Mouse (Mus musculus) cortical plate, adult 2 months (tissue): Measurements from ENCODE around the gene Tcf7l2. TPM values are rescaled to one million over a fixed set of nuclear protein-coding genes. Genes with fewer than 3 reads are reported as not detected.

Experiments used
- H3K27ac ChIP-seq: fragments of 200-500 bp; 2 replicates; pipeline ENCODE4 v1.5.1; 2012; ENCODE audit warnings: low read length, control low read depth, inconsistent platforms; ENCODE audit not compliant: insufficient read depth
- H3K4me1 ChIP-seq: fragments of 200-500 bp; 2 replicates; pipeline ENCODE4 v1.6.1; 2011; ENCODE audit warnings: low read length; ENCODE audit not compliant: control insufficient read depth, insufficient read depth
- H3K4me3 ChIP-seq: fragments of 200-500 bp; 2 replicates; pipeline ENCODE4 v1.5.1; 2011; ENCODE audit warnings: mild to moderate bottlenecking, low read length, control low read depth; ENCODE audit not compliant: insufficient read depth
- CTCF ChIP-seq: fragments of 200-500 bp; IDR thresholded peaks from 2 replicates; pipeline ENCODE4 v1.5.1; 2011; ENCODE audit warnings: mild to moderate bottlenecking, control low read depth, low read length; ENCODE audit not compliant: insufficient read depth; ENCODE audit errors: extremely low read depth
- POLR2A ChIP-seq: fragments of 200-500 bp; IDR thresholded peaks from 2 replicates; pipeline ENCODE4 v1.6.1; 2011; ENCODE audit warnings: mild to moderate bottlenecking, low read length, control low read depth; ENCODE audit not compliant: insufficient read depth; ENCODE audit errors: extremely low read depth
- polyA plus RNA-seq: library from polyadenylated mRNA; depleted of rRNA; stranded (reverse); fragments of >200 nt; gene quantifications from 2 replicates; pipeline ENCODE4 v1.2.3, GENCODE M21; 2012

Gene Tcf7l2
- polyA plus RNA-seq, 1 experiment = 6.0 TPM

- no peak for TF ChIP-seq CTCF
- TF ChIP-seq POLR2A = no peak
- Histone ChIP-seq H3K4me3 (no peak overlapping the region), H3K4me1 (no peaks in the 10 kb centered on the region), H3K27ac (no peak overlapping the region)
Observed at GRCm38 (mm10) chr19:55966066-55966465, 224.4 kb downstream of the Tcf7l2 start.

GRCm38 (mm10) chr19:55969929-55970531 is 228.4 kb downstream of the Tcf7l2 start:
- Histone ChIP-seq H3K27ac (no peak overlapping the region), H3K4me3 (no peak overlapping the region), H3K4me1 (no peaks in the 10 kb centered on the region)
- TF ChIP-seq CTCF (no peak), POLR2A (no peak)

GRCm38 (mm10) chr19:55976073-55976472 is 234.5 kb downstream of the Tcf7l2 start:
- TF ChIP-seq CTCF (no peak), POLR2A (no peak)
- Histone ChIP-seq H3K4me1 (no peaks in the 10 kb centered on the region), H3K4me3 (no peak overlapping the region), H3K27ac (no peak overlapping the region)
